ENCODE assay signal across 10 mouse cellular contexts in the genomic region with DNA sequence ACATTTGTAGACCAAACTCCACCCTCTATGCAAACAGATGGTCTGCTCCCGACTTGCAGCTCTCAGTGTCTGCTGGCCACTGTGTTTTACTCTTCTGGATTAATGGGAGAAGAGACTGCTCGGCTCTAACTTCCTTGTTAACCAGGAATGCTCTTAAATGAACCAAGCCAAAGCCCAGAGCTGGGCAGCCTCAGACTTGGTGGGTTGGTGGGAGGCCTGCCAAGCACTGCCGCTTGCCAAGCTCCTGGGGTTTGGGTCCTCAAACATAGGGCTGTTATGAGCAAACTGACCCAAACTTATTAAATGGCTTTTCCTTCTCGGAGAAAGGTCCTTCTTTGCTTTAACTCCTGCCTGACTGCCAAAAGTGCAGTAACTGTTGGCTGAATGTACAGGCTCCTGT.
DNase-seq lines count a peak whose midpoint lies in the region; ATAC-seq lines count a peak whose summit lies in the region.
"Had no signal": no experiment of that assay in that cellular context is flagged by ENCODE, and none has a peak within 500 bp of the region (broad histone marks: within the 10 kb centered on the region; RNA-seq: fewer than 3 reads in every experiment).

No protein-coding gene starts in this region.

- H3K9ac ChIP-seq in forebrain, embryonic 14.5 days (ENCODE audit: low read length): no peak overlapping the region
- H3K9ac ChIP-seq in forebrain, embryonic 12.5 days: no peak overlapping the region
- no peak overlapping the region for H3K9ac ChIP-seq in embryonic facial prominence, embryonic 14.5 days (ENCODE audit: low read depth, low read length)
- H3K9ac ChIP-seq in limb, embryonic 15.5 days: no peak overlapping the region
- H3K9ac ChIP-seq: heart, embryonic 15.5 days had no signal

- H3K36me3 ChIP-seq in forebrain, embryonic 14.5 days (ENCODE audit: control insufficient read depth, insufficient read depth, low read length): no peaks in the 10 kb centered on the region
- H3K36me3 ChIP-seq in forebrain, embryonic 12.5 days (replicated peaks): no peaks in the 10 kb centered on the region
- H3K36me3 ChIP-seq in embryonic facial prominence, embryonic 14.5 days (ENCODE audit: control insufficient read depth, insufficient read depth, low read length): no peaks in the 10 kb centered on the region
- H3K36me3 ChIP-seq in limb, embryonic 15.5 days: no peaks in the 10 kb centered on the region
- H3K36me3 ChIP-seq: heart, embryonic 15.5 days had no signal

- H3K4me1 ChIP-seq in forebrain, embryonic 14.5 days (ENCODE audit: control insufficient read depth, insufficient read depth, low read length): 0 out of 2 replicates have a peak, but pooled peaks cover 3% of the 10 kb centered on the region
- H3K4me1 ChIP-seq in forebrain, embryonic 12.5 days: no peaks in the 10 kb centered on the region
- H3K4me1 ChIP-seq in embryonic facial prominence, embryonic 14.5 days (ENCODE audit: control insufficient read depth, insufficient read depth, low read length): peaks cover 19% of the 10 kb centered on the region; the same call in 1 of the 2 replicates
- H3K4me1 ChIP-seq in limb, embryonic 15.5 days: peaks cover 21% of the 10 kb centered on the region
- H3K4me1 ChIP-seq: heart, embryonic 15.5 days had no signal

- no peak overlapping the region for H3K27ac ChIP-seq in forebrain, embryonic 14.5 days (ENCODE audit: low read depth, low read length)
- H3K27ac ChIP-seq in forebrain, embryonic 12.5 days: no peak overlapping the region
- H3K27ac ChIP-seq in embryonic facial prominence, embryonic 14.5 days (replicated peaks; ENCODE audit: low read depth, low read length): peak overlapping the region; percentile 52; the same call in 1 of the 2 replicates
- H3K27ac ChIP-seq in limb, embryonic 15.5 days: peak overlapping the region; percentile 70
- H3K27ac ChIP-seq: heart, embryonic 15.5 days had no signal

- H3K4me2 ChIP-seq in forebrain, embryonic 14.5 days (ENCODE audit: low read length): no peak overlapping the region
- no peak overlapping the region for H3K4me2 ChIP-seq in forebrain, embryonic 12.5 days
- peak overlapping the region; percentile 29; the same call in 1 of the 2 replicates for H3K4me2 ChIP-seq in embryonic facial prominence, embryonic 14.5 days (ENCODE audit: low read depth, low read length)
- H3K4me2 ChIP-seq in limb, embryonic 15.5 days: no peak overlapping the region
- H3K4me2 ChIP-seq: heart, embryonic 15.5 days had no signal

- H3K9me3 ChIP-seq in forebrain, embryonic 14.5 days (replicated peaks; ENCODE audit: control insufficient read depth, low read length): no peaks in the 10 kb centered on the region
- 0 out of 2 replicates have a peak, but pooled peaks cover 3% of the 10 kb centered on the region for H3K9me3 ChIP-seq in forebrain, embryonic 12.5 days
- H3K9me3 ChIP-seq in embryonic facial prominence, embryonic 14.5 days (ENCODE audit: control insufficient read depth, low read length): peaks cover 5% of the 10 kb centered on the region; the same call in 1 of the 2 replicates
- H3K9me3 ChIP-seq in limb, embryonic 15.5 days: no peaks in the 10 kb centered on the region
- H3K9me3 ChIP-seq: heart, embryonic 15.5 days had no signal

- WGBS in forebrain, embryonic 14.5 days: 38% methylated on average over 4 of the region's 4 CpGs
- 60% methylated on average over 4 of the region's 4 CpGs for WGBS in forebrain, embryonic 12.5 days
- 28% methylated on average over 4 of the region's 4 CpGs for WGBS in embryonic facial prominence, embryonic 14.5 days
- 34% methylated on average over 4 of the region's 4 CpGs for WGBS in limb, embryonic 15.5 days

- H3K4me3 ChIP-seq in forebrain, embryonic 14.5 days (ENCODE audit: low read depth, low read length): no peak overlapping the region
- H3K4me3 ChIP-seq in forebrain, embryonic 12.5 days (replicated peaks): no peak overlapping the region
- no peak overlapping the region for H3K4me3 ChIP-seq in embryonic facial prominence, embryonic 14.5 days (ENCODE audit: low read depth, low read length)
- no peak overlapping the region for H3K4me3 ChIP-seq in limb, embryonic 15.5 days
- H3K4me3 ChIP-seq: heart, embryonic 15.5 days had no signal

- peak; percentile 59 for DNase-seq in forebrain, embryonic 14.5 days (ENCODE audit: low spot score)
- peak; percentile 6 to 39 for DNase-seq in lung, postnatal 4 days
- no peak for DNase-seq in lung, postnatal 14 days
- peak; percentile 83 for DNase-seq in embryonic facial prominence, embryonic 14.5 days (ENCODE audit: low spot score)
- DNase-seq: cerebellum, adult 9-10 months had no signal

- ATAC-seq in forebrain, embryonic 14.5 days: no peak
- ATAC-seq in forebrain, embryonic 12.5 days (ENCODE audit: low FRiP score): no peak
- ATAC-seq in embryonic facial prominence, embryonic 14.5 days (ENCODE audit: low read depth): peak; percentile 47; the same call in 1 of the 2 replicates
- ATAC-seq in limb, embryonic 15.5 days (ENCODE audit: insufficient number of reproducible peaks, low FRiP score, low TSS enrichment, low read depth): peak; percentile 81
- ATAC-seq in CD4-positive, CD25-positive, alpha-beta regulatory T cell, adult 4 months: no peak
- ATAC-seq in inflammation-experienced regulatory T-cells, adult 6 months: no peak

- H3K27me3 ChIP-seq in forebrain, embryonic 14.5 days (replicated peaks; ENCODE audit: control insufficient read depth, insufficient read depth, low read length): no peaks in the 10 kb centered on the region
- no peaks in the 10 kb centered on the region for H3K27me3 ChIP-seq in forebrain, embryonic 12.5 days
- no peaks in the 10 kb centered on the region for H3K27me3 ChIP-seq in embryonic facial prominence, embryonic 14.5 days (replicated peaks; ENCODE audit: control insufficient read depth, insufficient read depth, low read length)
- no peaks in the 10 kb centered on the region for H3K27me3 ChIP-seq in limb, embryonic 15.5 days
- H3K27me3 ChIP-seq: heart, embryonic 15.5 days had no signal

Comparison
In these comparisons a context has a peak if more than half of its experiments do, and no peak if none do; other contexts are left out.
1. ATAC-seq: peak in embryonic facial prominence, embryonic 14.5 days (single experiment) and limb, embryonic 15.5 days (single experiment); none in forebrain, embryonic 14.5 days (single experiment), forebrain, embryonic 12.5 days (single experiment), CD4-positive, CD25-positive, alpha-beta regulatory T cell, adult 4 months (single experiment) and inflammation-experienced regulatory T-cells, adult 6 months (single experiment).
2. H3K27ac ChIP-seq: peak in embryonic facial prominence, embryonic 14.5 days (single experiment) and limb, embryonic 15.5 days (single experiment); none in forebrain, embryonic 14.5 days (single experiment) and forebrain, embryonic 12.5 days (single experiment).